Mouse (Mus musculus): ENCODE results near the gene Hist1h2ae.
"Not testable (repeated sequence)": the region's sequence is repeated elsewhere in the genome, so short reads cannot be mapped to it uniquely, and the experiment has no call there.

Hist1h2ae gene

DNA sequence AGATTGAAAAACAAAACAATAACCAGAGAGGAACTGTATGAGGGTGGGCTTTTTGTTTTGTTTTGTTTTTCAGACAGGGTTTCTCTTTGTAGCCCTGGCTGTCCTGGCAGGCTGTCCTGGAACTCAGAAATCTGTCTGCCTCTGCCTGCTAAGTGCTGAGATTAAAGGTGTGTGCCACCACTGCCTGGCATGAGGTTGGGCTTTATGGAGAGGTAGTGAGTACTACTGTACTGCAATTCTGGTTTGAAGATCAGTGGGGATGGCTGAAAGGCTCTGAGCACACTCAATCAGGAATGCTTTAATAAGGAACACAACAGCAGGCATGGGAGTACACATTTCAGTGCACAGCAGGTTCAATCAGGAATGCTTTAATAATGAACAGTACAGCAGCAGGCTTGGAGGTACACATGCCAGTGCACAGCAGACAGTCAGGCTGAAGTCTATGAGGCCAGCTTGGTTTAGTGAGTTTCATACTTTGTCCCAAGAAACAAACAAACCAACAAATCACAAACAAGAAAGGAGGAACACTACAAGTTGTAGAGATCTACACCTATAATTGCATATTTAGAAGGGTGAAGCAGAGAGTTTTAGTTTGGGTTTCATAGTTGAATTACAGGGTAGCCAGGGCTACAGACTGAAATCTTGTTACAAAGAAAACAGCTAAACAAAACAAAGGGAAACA, 12.5 kb upstream of the Hist1h2ae start:
- no peak for DNase-seq

DNA sequence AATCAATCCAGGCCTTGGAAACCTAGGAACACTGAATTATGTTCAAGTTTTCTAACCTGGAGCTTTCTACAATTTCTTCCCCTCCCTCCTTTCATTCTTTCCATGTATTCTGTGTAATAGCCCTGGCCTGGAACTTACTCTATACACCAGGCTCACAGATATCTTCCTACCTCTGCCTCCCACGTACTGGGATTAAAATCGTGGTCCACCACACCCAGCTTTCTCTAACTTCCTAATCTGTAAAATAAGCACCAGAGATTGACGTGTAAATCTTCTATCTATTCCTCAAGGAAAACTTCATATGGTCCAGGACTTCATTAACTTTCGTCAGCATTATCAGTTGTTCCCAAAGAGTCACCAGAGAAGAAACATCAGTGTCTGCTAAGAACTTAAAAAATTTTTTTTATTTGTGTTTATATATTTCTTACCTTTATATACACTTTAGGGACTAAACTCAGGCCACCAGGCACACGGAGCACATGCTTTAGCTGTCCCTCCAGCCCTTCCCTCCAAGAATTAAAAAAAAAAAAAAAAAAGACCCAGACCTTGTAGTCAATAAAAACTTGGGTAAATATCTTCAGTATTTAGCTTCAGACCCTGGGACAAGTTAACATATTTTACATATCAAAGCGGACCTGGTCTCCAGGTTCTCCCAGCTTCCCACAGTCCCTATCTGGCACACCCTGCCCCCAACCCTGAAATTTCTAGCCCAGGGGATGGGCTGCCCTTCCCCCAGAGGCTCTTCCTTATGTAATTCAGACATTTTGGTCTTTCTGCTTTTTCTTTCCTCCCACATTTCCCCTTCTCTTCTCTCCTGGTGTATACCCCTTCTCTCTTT, 11.4 kb upstream of the Hist1h2ae start:
- DNase-seq: no peak

DNA sequence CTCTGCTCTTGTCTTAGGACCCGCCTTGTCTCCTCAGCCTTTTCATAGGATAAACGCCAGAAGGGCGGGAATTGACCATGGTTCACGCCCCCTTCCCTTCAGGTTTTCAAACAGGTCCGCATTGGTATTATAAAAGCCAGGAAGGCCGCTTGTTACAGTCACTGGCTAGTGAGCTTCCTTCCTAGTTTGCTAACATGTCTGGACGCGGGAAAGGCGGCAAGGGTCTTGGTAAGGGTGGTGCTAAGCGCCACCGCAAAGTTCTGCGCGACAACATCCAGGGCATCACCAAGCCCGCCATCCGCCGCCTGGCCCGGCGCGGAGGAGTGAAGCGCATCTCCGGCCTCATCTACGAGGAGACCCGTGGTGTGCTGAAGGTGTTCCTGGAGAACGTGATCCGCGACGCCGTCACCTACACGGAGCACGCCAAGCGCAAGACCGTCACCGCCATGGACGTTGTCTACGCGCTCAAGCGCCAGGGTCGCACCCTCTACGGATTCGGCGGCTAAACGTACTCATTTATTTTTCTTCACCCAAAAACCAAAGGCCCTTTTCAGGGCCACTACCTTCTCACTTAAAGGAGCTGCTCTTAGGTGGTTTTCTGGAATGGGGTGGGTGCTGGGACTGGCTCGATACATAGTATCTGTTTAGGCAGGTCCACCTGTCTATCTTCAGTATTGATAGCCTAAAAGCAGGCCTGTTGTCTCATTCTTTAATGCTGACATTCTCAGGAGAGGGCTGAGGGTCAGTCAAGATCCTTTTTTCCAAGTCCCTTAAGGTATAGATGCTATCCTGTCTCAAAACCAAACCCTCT, 10.6 kb upstream of the Hist1h2ae start, which contains the start of gene Hist1h4d:
Hist1h4d (plus strand) TSS at position 191 of the 811 bp plus-strand sequence.
- peak; percentile 94 for DNase-seq

DNA sequence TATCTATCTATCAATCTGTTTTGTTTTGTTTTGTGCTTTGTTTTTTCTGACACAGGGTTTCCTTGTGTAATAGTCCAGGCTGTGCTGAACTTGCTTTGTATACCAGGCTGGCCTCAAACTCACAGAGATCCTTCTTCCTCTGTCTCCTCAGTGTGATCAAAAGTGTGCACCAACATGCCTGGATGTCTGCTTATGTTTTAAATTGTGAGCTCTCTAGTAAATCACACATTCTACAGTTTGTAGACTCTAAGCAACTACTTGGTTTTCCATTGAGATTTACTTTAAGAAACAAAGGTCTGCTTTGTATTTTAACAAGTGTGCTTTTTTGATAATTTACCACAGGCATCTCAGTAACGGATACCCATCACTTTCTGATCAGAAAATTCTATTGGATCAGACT, 6.8 kb upstream of the Hist1h2ae start:
- DNase-seq: no peak

DNA sequence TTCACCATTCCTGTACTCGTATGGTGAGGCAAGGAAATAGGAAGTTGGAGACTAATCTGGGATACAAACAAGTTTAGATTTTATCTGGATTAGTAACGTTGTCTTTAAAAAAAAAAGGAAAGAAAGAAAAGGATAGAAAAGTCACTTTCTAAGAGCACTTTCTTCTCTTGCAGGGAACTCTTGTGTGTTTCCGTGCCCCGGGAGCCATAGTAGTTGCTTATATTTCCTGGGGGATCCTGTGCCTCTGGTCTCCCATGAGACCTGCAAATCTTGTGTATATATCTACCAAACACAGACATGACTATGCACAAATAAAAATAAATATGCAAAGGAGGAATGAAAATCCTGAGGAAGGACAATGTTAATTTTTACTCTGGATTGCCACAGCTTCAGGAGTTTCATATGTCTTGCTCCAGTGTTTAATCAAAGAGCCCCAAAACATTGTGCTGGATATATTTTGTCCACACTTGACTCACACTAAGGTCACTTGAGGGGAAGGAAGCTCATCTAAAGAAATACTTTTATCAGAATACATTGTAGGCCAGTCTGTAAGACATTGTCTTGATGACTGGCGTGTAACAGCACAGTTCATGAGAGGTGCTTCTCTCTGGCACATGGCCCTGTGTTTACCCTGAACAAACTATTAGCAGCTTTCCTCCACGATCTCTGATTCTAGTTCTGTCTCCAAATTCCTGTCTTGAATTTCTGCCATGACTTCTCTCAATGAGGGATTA, 6.1 kb upstream of the Hist1h2ae start:
- DNase-seq: no peak

DNA sequence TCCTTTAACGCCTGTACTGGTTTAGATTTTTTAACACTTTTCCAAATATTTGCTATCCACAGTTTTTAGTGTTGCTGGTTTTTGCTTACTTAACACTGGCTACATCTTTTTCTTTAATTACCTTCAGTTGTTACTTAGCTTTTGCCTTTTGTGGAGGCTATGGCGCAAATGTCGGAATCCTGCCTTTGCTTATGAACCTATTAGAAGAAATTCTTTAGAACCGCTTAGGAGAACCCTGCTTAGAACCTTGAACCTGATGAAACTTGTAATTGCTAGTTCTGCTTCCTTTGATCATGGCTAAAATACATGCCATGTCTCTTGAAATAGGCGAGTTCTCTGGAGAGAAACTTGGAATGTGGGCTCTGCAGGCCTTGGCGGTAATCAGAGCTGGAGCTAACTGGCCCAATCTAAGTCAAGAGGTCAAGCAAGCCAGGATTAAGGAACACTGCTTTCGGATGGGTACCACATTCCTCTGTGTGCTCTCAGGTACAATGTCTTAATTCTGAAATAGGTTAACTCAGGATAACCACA, 5.4 kb upstream of the Hist1h2ae start:
- no peak for DNase-seq

DNA sequence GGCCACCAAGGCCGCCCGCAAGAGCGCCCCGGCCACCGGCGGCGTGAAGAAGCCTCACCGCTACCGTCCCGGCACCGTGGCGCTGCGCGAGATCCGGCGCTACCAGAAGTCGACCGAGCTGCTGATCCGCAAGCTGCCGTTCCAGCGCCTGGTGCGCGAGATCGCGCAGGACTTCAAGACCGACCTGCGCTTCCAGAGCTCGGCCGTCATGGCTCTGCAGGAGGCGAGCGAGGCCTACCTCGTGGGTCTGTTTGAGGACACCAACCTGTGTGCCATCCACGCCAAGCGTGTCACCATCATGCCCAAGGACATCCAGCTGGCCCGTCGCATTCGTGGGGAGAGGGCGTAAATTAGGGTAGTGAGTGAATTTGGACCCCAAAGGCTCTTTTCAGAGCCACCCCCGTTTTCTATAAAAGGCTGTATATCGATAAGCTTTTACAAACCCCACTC, 4.9 kb upstream of the Hist1h2ae start:
- DNase-seq: not testable (repeated sequence)

DNA sequence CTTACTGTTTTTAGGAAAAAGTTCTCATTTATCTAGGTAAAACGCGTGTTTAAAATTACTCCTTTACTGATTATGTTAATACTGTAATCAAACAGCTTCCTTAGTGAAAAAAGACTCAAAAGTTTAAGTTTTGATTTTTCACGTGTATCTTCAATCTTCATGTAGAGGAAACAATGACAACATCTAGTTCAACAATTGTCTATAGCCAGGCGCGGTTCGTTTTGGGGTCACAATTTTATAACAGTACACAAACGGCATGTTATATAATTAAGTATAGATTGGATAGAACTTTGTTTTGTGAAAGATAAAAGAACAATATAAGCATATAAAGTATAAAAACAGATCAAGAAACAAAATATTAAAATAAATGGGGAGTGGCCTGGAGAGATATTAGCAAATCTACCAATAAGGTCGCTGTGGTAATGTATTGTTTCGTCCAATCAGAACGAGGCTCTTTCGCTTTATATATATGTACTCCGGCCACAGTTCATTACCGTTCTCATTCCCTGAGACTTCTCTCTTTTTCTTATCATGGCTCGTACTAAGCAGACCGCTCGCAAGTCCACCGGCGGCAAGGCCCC, 4.3 kb upstream of the Hist1h2ae start, which contains the start of gene Hist1h3d:
Hist1h3d (plus strand) TSS at position 493 of the 581 bp plus-strand sequence.
- no peak for DNase-seq

DNA sequence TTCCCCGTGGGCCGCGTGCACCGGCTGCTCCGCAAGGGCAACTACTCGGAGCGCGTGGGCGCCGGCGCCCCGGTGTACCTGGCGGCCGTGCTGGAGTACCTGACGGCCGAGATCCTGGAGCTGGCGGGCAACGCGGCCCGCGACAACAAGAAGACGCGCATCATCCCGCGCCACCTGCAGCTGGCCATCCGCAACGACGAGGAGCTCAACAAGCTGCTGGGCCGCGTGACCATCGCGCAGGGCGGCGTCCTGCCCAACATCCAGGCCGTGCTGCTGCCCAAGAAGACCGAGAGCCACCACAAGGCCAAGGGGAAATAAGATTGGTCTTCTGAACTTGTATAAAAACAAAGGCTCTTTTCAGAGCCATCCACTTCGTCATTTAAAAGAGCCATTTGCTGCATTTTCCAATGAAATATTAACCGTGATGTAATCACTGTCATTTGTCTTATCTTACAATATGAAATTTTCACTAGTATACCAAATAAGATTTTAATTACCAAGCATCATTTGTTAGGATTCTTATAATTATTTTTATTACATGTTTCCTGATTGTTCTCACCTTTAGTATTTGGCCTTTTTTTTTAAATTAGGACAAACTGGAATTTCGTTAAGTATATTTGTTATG, 3.6 kb upstream of the Hist1h2ae start:
- DNase-seq: not testable (repeated sequence)

DNA sequence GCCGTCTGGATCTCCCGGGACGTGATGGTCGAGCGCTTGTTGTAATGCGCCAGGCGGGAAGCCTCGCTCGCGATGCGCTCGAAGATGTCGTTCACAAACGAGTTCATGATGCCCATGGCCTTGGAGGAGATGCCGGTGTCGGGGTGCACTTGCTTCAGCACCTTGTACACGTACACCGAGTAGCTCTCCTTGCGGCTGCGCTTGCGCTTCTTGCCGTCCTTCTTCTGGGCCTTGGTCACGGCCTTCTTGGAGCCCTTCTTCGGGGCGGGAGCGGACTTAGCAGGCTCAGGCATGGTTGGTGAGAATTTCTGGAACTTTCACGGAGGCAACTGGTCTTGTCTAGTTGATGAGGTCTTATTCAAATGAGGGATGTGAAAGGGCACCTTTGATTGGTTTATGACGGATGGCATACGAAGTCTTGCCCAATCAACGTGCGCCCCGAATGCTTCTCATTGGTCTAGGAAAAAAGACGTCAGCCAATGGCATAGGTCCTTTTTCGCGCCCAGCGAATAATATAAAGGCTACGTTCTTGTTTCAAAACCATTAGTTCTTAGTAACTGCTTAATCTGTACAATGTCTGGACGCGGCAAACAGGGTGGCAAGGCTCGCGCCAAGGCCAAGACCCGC, 3.0 kb upstream of the Hist1h2ae start, which contains the start of the genes Hist1h2bf and Hist1h2ad:
Hist1h2bf (minus strand) TSS at position 299 of the 627 bp plus-strand sequence.
Hist1h2ad (plus strand) TSS at position 484 of the 627 bp plus-strand sequence.
- DNase-seq: peak; percentile 63

DNA sequence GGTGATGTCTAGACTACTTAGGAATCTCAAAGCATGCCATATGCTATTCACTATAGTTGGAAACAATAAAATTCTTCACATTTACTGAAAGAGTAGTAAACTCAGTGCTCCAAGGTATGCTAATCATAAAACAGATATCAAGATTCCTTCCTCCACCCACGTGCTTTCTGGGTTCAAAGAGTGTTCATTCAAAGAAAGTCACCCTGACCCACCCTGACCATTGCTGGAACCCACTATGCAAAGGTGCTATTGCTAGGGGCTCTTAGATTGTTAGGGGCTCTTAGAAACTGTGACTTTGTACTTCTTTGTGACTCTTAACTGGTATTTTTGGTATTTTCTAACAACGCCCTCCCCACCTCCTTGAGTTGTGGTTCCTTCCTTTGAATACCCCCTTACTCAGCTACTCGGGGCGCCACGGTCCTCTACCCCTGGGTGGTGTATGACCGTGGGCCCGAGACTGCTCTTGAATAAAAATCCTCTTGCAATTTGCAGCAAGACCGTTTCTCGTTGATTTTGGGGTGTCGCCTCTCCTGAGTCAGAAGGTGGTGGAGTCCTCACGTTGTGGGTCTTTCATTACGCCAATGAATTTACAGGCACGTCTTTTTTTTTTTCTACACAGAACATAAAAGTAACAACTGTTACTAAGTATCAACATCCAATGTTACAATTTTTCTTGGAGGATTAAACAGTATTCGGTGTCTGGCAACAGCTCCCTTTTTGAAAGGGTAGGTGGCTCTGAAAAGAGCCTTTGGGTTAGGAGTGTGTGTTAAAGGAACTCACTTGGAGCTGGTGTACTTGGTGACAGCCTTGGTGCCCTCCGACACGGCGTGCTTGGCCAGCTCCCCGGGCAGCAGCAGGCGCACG, 2.2 kb upstream of the Hist1h2ae start:
- not testable (repeated sequence) for DNase-seq

DNA sequence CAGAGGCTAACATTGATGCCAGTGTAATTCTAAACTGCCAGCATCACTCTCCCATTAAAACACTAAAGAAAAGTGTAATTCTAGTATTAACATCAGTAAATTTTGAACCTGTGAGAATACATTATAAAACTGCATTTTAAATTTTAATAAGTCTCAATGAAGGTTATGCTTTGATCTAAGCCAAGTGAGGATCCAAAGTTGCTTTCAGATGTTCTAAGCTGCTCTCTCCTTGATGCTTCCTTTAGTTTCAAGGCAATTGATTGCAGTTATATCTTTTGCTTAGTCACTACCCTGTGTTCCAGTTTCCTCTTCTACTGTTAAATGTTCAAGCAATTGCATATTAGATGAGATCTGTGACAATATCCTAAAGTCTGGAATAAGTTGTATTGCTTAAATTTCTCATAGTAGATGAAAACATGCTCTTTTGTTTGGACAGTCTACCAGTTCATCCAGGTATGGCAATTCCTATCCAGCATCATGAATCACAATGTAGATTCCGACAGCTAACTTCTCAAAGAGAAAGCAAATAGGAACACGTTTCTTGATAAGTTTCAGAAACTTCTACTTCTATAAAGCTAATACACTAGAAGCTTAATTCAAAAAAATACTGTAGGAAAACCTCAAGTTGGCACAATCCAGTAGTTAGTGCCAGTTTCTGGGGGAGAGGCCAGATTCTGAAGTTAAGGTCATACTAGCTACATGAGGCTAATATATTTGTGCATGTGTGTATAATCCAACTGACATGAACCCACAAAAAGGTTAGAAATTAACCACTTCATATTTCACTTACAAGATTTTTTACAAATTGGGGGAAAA, 1.4 kb upstream of the Hist1h2ae start:
- DNase-seq: no peak

DNA sequence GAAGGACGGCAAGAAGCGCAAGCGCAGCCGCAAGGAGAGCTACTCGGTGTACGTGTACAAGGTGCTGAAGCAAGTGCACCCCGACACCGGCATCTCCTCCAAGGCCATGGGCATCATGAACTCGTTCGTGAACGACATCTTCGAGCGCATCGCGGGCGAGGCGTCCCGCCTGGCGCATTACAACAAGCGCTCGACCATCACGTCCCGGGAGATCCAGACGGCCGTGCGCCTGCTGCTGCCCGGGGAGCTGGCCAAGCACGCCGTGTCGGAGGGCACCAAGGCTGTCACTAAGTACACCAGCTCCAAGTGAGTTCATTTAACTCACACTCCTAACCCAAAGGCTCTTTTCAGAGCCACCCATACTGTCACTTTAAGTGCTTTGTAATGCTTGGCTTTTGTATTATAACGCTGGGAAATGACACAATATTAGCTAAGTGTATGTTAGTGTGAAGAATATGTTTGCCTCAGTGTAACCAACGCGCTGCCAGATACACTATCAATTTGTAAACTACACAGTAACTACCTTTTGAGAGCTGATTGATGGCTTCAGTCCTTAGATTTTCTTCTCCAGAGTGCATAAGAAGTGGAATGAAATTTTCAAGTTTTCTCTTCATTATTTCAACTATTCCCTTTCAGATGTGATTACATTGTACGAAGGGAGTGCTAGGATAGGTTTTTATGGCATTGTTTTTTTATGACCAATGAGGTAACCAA, 641 bp upstream of the Hist1h2ae start:
- not testable (repeated sequence) for DNase-seq

DNA sequence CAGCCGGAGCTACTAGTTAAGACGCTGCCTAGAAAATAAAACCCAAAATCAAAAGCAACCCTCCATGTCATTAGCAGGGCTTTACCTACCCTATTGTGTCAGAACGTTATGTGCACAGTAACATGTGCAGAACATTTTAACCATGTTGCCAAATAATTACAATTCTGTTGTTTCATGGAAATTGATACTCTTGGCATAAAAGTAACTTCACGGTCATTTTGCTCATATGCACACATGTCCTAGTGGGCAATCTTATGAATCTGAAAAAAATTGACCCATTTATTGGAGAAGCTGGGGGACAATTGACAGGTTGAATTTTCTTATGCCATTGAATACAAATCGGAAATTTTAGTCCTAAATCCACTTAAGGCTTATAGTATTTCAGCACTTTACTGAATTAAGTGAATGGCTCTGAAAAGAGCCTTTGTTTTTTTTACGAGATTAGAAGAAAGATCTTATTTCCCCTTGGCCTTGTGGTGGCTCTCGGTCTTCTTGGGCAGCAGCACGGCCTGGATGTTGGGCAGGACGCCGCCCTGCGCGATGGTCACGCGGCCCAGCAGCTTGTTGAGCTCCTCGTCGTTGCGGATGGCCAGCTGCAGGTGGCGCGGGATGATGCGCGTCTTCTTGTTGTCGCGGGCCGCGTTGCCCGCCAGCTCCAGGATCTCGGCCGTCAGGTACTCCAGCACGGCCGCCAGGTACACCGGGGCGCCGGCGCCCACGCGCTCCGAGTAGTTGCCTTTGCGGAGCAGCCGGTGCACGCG, 579 bp downstream of the Hist1h2ae start:
- DNase-seq: not testable (repeated sequence)

DNA sequence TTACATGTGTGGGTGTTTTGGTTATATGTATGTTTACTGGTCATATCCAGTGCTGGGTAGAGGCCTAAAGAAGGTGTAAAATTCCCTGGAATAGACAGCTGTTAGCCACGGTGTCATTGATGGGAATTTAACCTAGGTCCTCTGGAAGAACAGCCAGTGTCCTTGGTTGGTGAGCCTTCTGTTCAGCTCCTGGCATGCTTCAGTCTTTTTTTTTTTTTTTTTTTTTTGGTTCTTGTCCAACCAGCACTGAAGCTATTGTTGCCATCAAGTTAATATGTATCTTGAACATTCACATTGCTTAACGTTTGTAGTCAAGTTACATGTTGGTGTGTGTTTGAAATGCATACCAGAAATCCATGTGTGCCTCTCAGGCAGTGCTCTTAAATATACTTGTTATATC, 6.5 kb downstream of the Hist1h2ae start:
- no peak for DNase-seq

DNA sequence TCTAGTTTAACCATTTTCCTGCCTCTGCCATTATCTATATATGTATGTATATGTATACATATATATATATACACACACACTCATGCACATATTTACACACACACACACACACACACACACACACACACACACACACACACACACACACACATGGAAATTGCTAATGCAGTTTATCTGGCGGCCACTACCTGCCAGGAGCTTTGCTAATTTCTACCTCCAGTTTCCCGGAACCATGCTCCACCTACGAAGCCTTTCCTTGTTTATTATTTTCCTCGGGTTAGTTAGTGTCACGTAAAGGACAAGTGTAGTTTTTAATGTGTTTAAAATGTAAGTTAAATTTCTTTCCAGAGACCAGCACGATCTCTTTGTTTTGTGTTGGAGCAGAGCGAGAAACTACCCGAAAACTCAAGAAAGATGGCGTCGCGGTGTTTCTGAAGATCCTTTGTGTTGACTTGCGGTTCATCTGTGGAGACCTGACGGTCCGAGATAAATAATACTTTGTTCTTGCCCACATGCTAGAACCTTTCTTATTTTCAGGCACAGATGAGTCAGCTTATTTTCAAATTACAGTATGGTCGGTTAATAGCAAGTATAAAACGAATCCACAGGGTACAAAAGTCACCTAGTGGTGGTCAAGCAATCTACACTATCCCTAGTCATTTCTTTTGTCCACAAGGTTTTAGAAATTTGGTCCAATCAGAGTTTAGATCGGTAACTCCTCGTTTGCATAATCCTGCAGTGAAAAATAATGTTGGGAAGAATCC, 8.1 kb downstream of the Hist1h2ae start:
- no peak for DNase-seq
